Mouse (Mus musculus): ENCODE measurements around the gene Rab8a. TPM values are rescaled to one million over a fixed set of nuclear protein-coding genes. Genes with fewer than 3 reads are reported as not detected.

Gene Rab8a
- polyA plus RNA-seq, 1 experiment: 67.6 TPM

DNA sequence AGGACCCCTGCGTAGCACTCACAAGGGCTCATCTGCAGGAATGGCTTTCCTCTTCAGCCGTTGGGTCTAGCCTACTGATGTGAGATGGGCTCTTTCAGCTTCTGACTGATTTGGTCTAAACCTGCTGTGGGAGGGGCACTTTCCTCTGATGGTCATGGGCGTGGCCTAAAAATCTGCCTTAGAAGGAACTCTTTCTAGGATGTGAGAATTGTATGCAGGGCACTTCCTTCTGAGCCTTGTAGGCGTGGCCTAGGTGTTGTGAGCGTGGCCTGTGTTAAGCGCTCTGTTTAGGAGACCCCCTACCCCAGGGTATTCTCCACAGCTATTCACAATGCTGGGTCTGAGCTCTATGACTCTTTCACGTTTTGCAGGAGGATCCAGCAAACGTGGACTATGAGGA, 37.0 kb downstream of the Rab8a start:
- H3K4me1 ChIP-seq (ENCODE audit: control insufficient read depth, insufficient read depth, low read length): no peaks in the 10 kb centered on the region
- no peak overlapping the region for H3K4me3 ChIP-seq (replicated peaks; ENCODE audit: insufficient read depth, low read depth, low read length)
- DNase-seq: no peak
- H3K27ac ChIP-seq (ENCODE audit: insufficient read depth, low read length): no peak overlapping the region
- whole genome bisulfite sequencing: 64% methylated on average over 8 of the region's 8 CpGs
- TF ChIP-seq POLR2A (IDR thresholded peaks at IDR 0.05; ENCODE audit: borderline replicate concordance, insufficient read depth, low read length) (no peak), CTCF (IDR thresholded peaks at IDR 0.05; ENCODE audit: borderline replicate concordance, insufficient read depth, low read depth, low read length) (no peak)
- H3K27me3 ChIP-seq (ENCODE audit: control insufficient read depth, insufficient read depth, low read length): no peaks in the 10 kb centered on the region

DNA sequence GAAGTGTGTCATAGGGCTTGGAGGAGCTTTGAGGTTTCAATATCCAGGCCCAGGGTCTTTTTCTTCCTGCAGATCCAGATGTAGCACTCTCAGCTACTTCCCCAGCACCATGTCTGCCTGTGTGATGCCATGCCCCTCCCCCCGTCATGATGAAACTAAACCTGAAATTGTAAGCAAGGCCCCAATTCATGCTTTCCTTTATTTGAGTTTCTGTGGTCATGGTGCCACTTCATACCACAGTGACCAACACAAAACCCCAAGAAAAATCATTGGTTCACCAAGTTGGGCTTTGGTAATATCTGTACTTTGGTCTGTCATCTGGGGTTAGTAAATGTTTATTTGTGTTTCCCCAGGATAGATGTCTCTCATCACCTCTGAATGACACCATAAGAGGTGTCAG, 47.6 kb downstream of the Rab8a start:
- Histone ChIP-seq H3K4me1 (ENCODE audit: control insufficient read depth, insufficient read depth, low read length) (no peaks in the 10 kb centered on the region), H3K4me3 (replicated peaks; ENCODE audit: insufficient read depth, low read depth, low read length) (no peak overlapping the region), H3K27me3 (ENCODE audit: control insufficient read depth, insufficient read depth, low read length) (no peaks in the 10 kb centered on the region), H3K27ac (ENCODE audit: insufficient read depth, low read length) (no peak overlapping the region)
- TF ChIP-seq POLR2A (IDR thresholded peaks at IDR 0.05; ENCODE audit: borderline replicate concordance, insufficient read depth, low read length): no peak
- TF ChIP-seq CTCF (IDR thresholded peaks at IDR 0.05; ENCODE audit: borderline replicate concordance, insufficient read depth, low read depth, low read length): no peak
- no peak for DNase-seq
- 80% methylated on average over 1 of the region's 1 CpGs for WGBS

DNA sequence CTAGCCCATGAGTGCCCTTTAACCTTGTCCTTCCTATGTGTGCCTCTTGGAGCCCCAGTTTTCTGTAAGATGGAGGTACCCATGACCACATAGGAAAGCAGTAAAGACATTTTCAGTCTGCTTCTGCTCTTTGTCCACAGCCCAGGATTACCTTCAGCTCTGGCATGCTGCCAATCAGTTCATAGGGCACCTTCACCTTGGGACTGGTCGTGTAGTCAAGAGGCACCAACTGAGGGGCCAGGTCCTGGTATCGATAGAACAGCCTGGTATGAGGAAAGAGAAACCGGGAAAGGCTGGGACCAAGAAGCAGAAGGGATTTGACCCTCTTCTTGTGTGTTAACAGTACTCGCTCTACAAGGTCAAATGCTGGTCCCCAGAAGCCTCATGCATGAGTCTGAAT, 49.2 kb downstream of the Rab8a start:
- no peaks in the 10 kb centered on the region for H3K4me1 ChIP-seq (ENCODE audit: control insufficient read depth, insufficient read depth, low read length)
- no peak for TF ChIP-seq POLR2A (IDR thresholded peaks at IDR 0.05; ENCODE audit: borderline replicate concordance, insufficient read depth, low read length)
- no peak overlapping the region for H3K4me3 ChIP-seq (replicated peaks; ENCODE audit: insufficient read depth, low read depth, low read length)
- 71% methylated on average over 4 of the region's 4 CpGs for WGBS
- H3K27me3 ChIP-seq (ENCODE audit: control insufficient read depth, insufficient read depth, low read length): no peaks in the 10 kb centered on the region
- DNase-seq: no peak
- H3K27ac ChIP-seq (ENCODE audit: insufficient read depth, low read length): no peak overlapping the region

DNA sequence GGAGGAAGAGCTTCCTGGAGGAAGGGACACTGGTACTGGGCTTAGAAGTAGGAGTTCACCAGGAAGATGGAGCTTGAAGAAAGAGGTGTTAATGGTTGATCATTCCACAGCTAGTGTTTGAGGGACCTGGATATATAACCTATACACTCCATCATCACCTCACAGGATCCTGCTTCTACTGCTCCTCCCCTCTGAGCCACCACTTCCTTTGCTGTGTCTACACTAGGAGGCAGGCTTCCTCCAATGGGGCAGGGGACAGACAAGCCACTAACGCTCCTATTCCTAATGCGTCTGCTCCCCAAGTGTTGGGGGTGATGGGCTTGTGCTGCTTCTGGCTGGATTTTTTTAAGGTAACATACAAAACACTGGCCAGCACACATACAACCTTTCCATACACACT, 49.7 kb downstream of the Rab8a start:
- TF ChIP-seq CTCF (IDR thresholded peaks at IDR 0.05; ENCODE audit: borderline replicate concordance, insufficient read depth, low read depth, low read length): no peak
- TF ChIP-seq POLR2A (IDR thresholded peaks at IDR 0.05; ENCODE audit: borderline replicate concordance, insufficient read depth, low read length): no peak
- 65% methylated on average over 2 of the region's 2 CpGs for WGBS
- Histone ChIP-seq H3K4me1 (ENCODE audit: control insufficient read depth, insufficient read depth, low read length) (no peaks in the 10 kb centered on the region), H3K4me3 (replicated peaks; ENCODE audit: insufficient read depth, low read depth, low read length) (no peak overlapping the region), H3K27ac (ENCODE audit: insufficient read depth, low read length) (no peak overlapping the region), H3K27me3 (ENCODE audit: control insufficient read depth, insufficient read depth, low read length) (no peaks in the 10 kb centered on the region)
- DNase-seq: no peak

DNA sequence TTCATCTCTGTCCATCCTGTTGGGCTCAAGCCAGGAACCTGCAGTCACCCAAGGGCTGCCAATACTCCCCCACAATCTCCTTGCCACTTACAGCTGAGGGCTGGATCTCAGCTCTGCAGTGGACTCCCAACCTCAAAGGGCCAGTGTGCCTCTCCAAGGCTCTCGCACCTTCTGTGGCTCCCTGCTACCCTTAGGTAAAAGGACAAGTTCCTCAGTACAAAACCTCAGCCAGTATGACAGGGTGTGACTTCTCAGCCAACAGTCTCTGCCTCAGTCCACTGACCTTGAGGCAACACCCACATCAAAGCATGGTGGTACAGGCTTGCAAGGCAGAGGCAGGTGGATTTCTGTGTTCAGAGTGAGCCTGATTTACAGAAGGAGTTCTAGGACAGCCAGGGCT, 50.8 kb downstream of the Rab8a start:
- H3K27me3 ChIP-seq (ENCODE audit: control insufficient read depth, insufficient read depth, low read length): no peaks in the 10 kb centered on the region
- 68% methylated on average over 1 of the region's 1 CpGs for WGBS
- TF ChIP-seq POLR2A (IDR thresholded peaks at IDR 0.05; ENCODE audit: borderline replicate concordance, insufficient read depth, low read length): no peak
- TF ChIP-seq CTCF (IDR thresholded peaks at IDR 0.05; ENCODE audit: borderline replicate concordance, insufficient read depth, low read depth, low read length): no peak
- H3K4me3 ChIP-seq (replicated peaks; ENCODE audit: insufficient read depth, low read depth, low read length): no peak overlapping the region
- no peak for DNase-seq
- no peaks in the 10 kb centered on the region for H3K4me1 ChIP-seq (ENCODE audit: control insufficient read depth, insufficient read depth, low read length)
- no peak overlapping the region for H3K27ac ChIP-seq (ENCODE audit: insufficient read depth, low read length)

DNA sequence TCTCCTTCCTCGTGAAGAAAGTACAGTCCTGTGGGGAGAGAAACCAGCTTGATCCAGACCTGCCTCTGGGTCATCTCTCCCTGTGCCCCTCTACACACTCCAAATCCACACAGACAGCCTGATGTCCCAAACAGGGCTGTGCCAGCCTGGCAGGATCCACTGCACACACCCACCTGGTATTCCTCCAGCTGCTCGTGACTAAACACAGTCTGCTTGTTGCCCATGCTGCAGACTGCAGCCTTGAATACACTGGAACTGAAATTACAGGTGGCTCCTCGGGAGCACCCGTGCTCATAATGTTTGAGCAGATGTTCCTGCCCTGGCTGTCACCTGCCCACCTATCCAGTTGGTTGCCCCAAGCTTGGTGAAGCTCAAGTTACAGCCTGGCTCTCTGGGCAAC, 51.8 kb downstream of the Rab8a start, which contains the start of gene Cib3:
Gene Cib3 (minus strand): TSS at position 87 of the 400 bp plus-strand sequence.
- DNase-seq: no peak
- TF ChIP-seq CTCF (IDR thresholded peaks at IDR 0.05; ENCODE audit: borderline replicate concordance, insufficient read depth, low read depth, low read length) (no peak), POLR2A (IDR thresholded peaks at IDR 0.05; ENCODE audit: borderline replicate concordance, insufficient read depth, low read length) (no peak)
- no peak within 1 kb of the TSS for H3K27ac ChIP-seq (ENCODE audit: insufficient read depth, low read length)
- H3K27me3 ChIP-seq (ENCODE audit: control insufficient read depth, insufficient read depth, low read length): no peaks in the 10 kb centered on the region
- H3K4me3 ChIP-seq (replicated peaks; ENCODE audit: insufficient read depth, low read depth, low read length): no peak within 1 kb of the TSS
- H3K4me1 ChIP-seq (ENCODE audit: control insufficient read depth, insufficient read depth, low read length): no peaks in the 10 kb centered on the region
- WGBS: 34% methylated on average over 4 of the region's 4 CpGs

DNA sequence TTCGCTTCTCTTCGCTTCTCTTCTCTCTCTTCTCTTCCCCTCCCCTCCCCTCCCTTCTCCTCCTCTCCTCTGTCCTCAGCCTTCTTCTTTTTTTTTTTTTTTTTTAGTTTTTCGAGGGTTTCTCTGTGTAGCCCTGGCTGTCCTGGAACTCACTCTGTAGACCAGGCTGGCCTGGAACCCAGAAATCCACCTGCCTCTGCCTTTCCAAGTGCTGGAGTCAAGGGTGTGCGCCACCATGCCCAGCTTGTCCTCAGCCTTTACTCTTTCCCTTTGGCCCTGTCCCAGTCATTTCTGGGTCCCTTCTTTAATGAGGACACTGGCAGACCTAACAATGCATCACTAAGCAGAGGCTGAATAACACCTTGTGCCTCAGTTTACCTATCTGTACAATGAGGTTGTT, 52.5 kb downstream of the Rab8a start, which contains the start of gene Gm11034:
Gene Gm11034 (minus strand): TSS at position 101 of the 400 bp plus-strand sequence.
- WGBS: 72% methylated on average over 4 of the region's 4 CpGs
- no peak for DNase-seq
- no peak within 1 kb of the TSS for H3K27ac ChIP-seq (ENCODE audit: insufficient read depth, low read length)
- no peaks in the 10 kb centered on the region for H3K27me3 ChIP-seq (ENCODE audit: control insufficient read depth, insufficient read depth, low read length)
- no peak within 1 kb of the TSS for H3K4me3 ChIP-seq (replicated peaks; ENCODE audit: insufficient read depth, low read depth, low read length)
- no peaks in the 10 kb centered on the region for H3K4me1 ChIP-seq (ENCODE audit: control insufficient read depth, insufficient read depth, low read length)
- TF ChIP-seq POLR2A (IDR thresholded peaks at IDR 0.05; ENCODE audit: borderline replicate concordance, insufficient read depth, low read length) (no peak), CTCF (IDR thresholded peaks at IDR 0.05; ENCODE audit: borderline replicate concordance, insufficient read depth, low read depth, low read length) (no peak)

DNA sequence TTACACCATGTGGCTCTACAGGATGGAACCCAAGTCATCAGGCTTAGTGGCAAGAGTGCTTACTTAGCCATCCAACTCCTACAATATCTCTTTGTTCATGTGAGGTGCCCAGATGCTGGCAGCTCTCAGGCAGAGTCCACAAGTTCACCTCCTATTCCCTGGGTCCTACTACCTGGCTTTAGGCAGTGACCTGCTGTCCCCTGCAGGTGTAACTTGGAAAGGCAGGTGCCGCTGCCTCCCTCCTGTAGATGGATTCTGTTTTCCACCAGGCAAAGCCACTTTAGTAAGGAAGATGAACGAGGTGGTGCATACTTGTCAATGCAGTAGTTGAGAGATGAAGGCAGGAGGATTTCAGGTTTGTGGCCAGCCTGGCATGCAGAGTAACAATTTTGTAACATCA, 54.1 kb downstream of the Rab8a start:
- 43% methylated on average over 2 of the region's 2 CpGs for WGBS
- H3K27me3 ChIP-seq (ENCODE audit: control insufficient read depth, insufficient read depth, low read length): no peaks in the 10 kb centered on the region
- H3K4me3 ChIP-seq (replicated peaks; ENCODE audit: insufficient read depth, low read depth, low read length): no peak overlapping the region
- no peak for TF ChIP-seq POLR2A (IDR thresholded peaks at IDR 0.05; ENCODE audit: borderline replicate concordance, insufficient read depth, low read length)
- TF ChIP-seq CTCF (IDR thresholded peaks at IDR 0.05; ENCODE audit: borderline replicate concordance, insufficient read depth, low read depth, low read length): no peak
- no peaks in the 10 kb centered on the region for H3K4me1 ChIP-seq (ENCODE audit: control insufficient read depth, insufficient read depth, low read length)
- no peak overlapping the region for H3K27ac ChIP-seq (ENCODE audit: insufficient read depth, low read length)
- DNase-seq: no peak
